Mouse (Mus musculus) fibroblast of lung, adult 2 months (primary cell): ENCODE data around the gene Kremen2.
"Not testable (repeated sequence)": the region's sequence is repeated elsewhere in the genome, so short reads cannot be mapped to it uniquely, and the experiment has no call there.

Experiments used
- DNase-seq: peaks from one replicate; pipeline ENCODE4 v3.0.0-alpha.2; 2011; ENCODE audit warnings: low read depth

Kremen2 gene

DNA sequence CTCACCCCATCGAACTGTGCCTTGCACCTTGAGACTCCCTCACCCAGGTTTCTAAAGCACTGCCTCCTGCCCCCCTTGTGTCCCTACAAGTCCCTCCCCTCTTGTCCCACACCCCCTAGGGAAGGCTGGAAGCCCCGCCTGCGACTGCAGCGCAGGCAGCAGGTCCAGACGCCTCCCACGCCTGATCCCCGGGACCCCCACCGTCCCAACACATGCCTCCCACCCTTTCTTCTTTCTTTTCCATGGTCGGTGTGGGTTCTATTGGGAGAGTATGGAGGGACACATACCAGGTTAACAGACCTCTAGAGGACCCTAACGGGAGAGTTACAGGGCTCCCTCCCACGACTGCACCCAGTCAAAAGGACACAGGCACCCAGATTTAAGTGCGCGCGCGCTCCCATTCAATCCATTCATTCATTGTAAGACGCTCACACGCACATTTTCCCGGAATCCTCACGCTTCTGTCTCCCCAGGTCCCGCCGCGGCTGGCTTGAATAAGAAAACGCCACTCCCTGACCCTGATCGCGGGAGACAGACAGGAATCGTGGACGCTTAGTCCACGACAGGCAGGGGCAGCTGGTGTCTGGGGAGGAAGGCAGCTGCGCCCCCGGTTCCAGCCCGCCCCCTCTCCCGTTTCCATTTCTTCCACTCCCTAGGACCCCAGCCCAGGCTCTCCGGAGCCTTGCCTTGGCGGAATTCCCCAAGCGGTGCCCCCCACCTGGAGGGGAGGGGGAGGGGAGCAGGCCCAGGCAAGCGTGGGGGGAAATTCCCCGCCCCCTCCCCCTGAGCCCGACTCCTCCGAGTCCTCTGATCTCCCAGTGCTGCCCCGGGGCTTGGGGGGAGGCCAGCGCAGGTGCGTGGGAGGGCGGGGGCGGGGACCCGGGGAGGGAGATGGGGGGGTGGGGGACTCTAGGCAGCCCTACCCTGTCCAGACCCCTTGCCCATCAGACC, at the start of gene Kremen2:
TSS of gene Kremen2 (minus strand) at position 533 of the 951 bp plus-strand sequence.
- DNase-seq = no peak

GRCm38 (mm10) chr17:23795323-23795722, 49.7 kb upstream of the Kremen2 start:
- DNase-seq = no peak

DNA sequence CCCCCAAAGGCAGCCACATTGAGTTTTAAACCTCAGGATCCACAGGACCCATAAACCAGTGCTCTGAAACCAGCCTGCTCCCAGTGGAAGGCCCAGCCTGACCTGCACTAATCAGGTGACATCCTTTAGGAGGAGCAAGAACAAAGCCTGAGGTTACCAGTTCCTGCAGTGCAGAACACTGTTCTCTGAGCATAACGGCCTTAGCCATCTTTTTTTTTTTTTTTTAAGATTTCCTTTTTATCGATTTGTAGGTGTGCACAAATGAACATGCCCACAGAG, 45.4 kb upstream of the Kremen2 start:
- DNase-seq = no peak

DNA sequence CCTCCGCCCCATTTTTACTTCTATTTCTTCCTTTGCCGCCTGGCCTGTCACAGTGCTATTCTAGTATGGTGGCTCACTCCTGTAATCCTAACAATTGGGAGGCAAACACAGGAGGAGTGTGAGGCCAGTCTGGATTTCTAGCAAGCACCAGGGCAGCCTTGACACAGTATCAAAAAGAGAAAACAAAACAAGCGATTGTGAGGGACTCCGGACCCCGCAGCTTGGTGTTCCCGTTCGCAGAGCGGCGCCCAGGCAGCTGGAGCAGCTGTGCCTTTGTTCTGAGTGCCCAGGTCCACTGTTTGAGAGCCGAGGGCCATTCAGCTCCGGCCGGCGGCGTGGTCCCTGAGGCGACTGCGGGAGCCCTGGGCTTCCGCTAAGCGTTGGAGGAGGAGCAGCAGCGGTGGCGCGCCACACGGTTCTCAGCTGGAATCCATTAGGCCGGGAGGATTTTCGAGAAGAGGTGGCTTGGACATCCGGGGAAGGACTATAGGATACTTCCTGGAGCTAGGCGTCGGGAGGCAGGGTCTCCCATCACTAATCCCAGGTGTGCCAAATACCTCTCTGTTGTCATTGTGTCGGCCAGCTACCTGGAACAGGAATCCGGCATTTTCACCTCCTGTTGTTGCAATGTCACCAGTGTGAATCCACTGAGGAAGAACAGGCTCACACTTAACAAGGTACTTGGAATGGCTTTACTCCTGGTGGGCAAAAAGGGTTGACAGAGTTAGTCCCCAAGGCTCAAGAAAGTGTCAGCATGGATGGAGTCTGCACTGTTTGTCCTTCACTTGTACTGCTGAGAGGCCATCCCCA, 44.8 kb upstream of the Kremen2 start, which contains the start of gene Srrm2:
TSS of gene Srrm2 (plus strand) at position 264 of the 810 bp plus-strand sequence.
- no peak for DNase-seq

GRCm38 (mm10) chr17:23789749-23790268, 44.2 kb upstream of the Kremen2 start:
- DNase-seq = no peak

DNA sequence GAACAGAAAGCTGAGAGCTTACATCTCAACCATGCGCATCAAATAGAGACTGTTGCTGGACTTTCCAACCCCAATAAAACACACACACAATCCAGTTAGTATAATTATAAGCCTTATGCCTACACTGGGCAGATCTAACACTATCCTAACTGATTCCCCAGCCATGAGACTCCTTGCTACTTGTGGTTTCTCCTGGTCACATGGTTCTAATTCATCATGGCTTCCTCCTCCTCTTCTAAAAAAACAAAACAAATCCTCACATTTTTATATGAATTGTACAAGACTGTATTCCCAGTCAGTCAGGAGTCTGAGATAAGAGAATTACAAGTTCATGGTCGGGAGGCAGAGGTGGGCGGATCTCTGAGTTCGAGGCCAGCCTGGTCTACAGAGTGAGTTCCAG, 43.3 kb upstream of the Kremen2 start:
- no peak for DNase-seq

GRCm38 (mm10) chr17:23786510-23786931, 40.9 kb upstream of the Kremen2 start:
- no peak for DNase-seq

DNA sequence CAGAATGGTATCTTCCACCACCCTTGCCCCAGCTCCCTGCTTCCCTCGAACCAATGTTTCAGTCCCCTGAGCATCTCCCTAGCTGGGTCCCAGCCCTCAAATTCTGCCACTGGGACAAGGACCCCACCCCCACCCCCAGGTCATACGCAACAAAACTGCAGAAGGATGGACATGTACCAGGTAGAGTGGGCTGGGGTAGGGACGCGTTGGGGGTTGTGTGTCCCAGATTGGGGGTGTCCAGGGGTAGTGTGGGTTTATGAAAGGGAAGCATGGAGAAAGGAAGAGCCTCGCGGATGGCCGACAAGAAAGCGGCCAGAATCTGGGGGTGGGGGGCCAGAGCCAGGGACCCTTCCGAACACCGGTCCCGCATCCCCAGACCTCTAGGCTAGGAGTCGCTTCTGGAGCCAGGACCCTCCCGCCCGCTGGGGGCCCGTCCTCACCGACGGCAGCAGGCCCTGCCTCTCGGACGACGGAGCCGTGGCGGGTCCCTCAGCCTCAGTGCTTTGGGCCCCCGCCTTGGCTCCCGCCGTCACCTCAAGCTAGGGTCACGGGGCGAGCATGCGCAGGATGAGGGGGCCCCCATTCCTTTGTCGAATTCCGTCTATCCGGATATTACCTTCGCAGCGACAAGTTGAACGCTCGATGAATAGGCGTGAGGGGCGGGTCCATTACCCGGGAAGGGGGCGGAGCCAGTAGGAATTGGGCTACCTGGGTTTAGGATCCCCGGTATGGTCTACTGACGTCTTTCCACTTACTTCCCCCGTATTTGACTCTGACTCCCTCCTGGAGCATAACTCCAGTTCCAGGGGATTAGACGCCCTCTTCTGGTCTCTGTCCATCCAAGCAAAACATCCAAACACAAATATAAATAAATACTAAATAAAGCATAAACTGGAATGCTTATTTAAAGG, 40.2 kb upstream of the Kremen2 start, which contains the start of gene Flywch2:
TSS of gene Flywch2 (minus strand) at position 521 of the 911 bp plus-strand sequence.
- DNase-seq = no peak

GRCm38 (mm10) chr17:23783352-23783751, 37.7 kb upstream of the Kremen2 start:
- DNase-seq = no peak

DNA sequence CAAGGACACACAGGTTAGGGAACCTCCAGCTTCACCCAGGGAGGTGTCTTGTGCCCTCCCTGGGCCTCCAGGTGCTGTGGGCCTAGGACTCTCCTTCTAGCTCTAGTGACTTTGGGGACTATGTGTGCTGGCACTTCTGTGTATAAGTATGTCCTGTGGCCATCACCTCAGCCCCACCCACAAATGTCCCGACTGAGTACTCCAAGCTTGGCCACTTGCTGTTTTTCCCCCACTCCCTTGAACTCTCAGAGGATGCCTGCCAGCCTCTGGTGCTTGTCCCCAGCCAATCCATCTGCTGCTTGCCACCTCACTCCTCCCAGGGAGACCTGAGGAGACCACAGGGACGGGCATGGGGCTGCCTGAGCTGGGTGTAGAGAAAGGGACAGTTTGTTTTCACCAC, 32.8 kb upstream of the Kremen2 start:
- no peak for DNase-seq

GRCm38 (mm10) chr17:23777141-23777540, 31.5 kb upstream of the Kremen2 start:
- DNase-seq = no peak

- no peak for DNase-seq
Observed at GRCm38 (mm10) chr17:23776216-23776615, 30.6 kb upstream of the Kremen2 start.

DNA sequence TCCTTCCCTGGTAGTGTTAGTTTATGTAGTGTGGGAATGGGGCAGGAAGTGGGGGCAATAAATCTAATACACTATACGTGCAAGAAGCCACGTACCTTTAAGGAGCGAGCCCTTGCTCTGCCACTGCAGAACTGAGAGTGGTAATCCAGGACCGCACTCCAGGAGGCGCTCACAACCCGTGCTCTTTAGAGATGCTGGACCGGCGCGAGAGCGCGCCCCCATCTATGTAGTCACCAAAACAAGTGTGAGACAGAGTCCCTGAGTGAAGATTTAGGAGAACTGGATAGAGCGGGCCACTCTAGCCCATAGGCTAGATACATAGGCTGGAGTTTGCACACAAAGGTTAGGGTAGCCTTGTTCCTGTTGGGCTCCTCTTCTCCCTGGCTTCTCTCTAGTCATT, 28.5 kb upstream of the Kremen2 start:
- peak; percentile 51 for DNase-seq

GRCm38 (mm10) chr17:23773676-23774075, 28.0 kb upstream of the Kremen2 start:
- DNase-seq = no peak

DNA sequence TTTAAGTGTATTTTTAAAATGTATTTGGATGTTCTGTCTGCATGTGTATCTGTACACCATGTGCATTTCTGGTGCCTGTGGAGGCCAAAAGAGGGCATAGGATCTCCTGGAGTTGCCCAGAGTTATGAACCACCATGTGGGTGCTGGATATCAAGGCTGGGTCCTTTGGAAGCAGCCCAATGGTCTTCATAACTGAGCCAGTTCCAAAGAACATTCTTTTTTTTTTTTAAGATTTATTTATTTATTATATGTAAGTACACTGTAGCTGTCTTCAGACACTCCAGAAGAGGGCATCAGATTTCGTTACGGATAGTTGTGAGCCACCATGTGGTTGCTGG, 26.6 kb upstream of the Kremen2 start:
- not testable (repeated sequence) for DNase-seq

DNA sequence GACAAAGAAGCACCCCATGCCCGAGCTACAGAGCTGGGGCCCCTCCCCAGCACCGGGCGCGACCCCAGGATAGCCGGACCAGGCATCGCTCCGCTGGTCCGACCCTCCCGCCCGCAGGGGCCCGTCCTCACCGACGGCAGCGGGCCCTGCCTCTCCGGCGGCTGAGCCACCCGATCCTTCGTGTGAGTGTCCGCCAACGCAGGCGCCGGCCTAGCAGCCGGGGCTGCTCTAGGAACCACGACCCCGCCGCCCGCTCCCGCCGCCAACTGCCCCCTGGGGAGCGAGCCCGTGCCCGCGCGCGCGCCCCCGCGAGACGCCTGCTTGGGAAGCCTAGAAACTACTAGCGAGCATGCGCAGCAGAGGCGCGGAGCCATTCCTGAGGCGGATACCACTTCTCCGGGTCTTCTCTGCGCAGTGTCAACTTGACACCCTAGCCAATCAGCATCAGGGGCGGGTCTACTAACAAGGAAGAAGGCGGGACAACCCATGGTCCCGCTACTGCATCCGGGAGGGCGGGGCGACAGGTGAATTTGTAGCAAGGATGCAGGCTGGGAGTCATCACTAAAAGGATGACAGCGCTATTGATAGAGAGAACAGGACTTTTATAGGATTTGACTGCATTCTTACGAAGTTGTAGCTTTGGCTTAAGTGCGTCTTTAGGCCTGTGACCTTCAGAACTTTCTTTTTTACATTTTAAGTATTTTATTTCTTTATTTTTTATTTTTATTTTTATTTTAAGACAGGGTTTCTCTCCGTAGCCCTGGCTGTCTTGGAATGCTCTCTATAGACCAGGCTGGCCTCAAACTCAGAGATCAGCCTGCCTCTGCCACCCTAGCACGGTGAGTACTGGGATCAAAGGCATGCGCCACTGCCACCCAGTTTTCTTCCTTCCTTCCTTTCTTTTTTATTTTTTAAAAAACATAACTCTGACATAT, 25.9 kb upstream of the Kremen2 start, which contains the start of gene Flywch1:
TSS of gene Flywch1 (minus strand) at position 319 of the 935 bp plus-strand sequence.
- peak; percentile 98 for DNase-seq

DNA sequence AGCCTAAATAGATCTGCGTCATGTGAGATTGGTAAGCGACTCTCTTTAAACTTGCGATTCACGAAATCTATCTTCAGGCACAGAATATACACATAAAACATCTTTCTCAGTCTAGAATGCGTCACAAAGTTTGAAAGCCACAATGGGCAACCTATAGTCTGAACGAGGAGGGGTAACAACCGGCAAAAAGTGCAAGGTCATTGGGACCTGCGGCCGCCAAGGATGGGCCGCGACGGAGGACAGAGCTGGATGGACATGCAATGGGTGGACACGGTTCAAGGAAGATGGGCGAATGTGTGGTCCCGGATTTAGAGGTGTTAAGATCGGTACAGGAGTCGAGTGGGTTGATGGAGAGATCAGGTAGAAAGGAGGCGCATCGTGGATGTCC, 25.3 kb upstream of the Kremen2 start:
- no peak for DNase-seq

GRCm38 (mm10) chr17:23770493-23770892, 24.9 kb upstream of the Kremen2 start:
- DNase-seq = no peak

DNA sequence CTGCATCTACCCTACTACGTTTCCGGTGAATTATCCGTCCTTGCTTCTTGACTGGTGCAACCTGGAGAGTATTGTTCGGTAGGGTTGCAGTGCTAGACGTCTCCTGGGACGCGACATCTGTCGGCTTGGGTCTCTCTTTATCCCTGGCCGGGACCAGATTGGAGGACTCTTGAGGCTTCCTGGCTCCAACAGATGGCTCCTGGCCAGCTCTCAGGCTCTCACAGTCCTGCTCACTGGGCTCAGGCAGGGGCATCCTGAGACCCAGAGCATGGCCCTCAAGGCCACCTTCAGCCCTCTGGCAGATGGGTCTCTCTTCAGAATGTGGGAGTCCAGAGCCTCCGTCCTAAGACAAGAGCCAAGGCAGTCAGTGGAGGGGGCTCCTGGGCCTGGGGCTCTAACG, 17.3 kb upstream of the Kremen2 start:
- no peak for DNase-seq

- no peak for DNase-seq
Observed at GRCm38 (mm10) chr17:23761155-23761554, 15.5 kb upstream of the Kremen2 start.

DNA sequence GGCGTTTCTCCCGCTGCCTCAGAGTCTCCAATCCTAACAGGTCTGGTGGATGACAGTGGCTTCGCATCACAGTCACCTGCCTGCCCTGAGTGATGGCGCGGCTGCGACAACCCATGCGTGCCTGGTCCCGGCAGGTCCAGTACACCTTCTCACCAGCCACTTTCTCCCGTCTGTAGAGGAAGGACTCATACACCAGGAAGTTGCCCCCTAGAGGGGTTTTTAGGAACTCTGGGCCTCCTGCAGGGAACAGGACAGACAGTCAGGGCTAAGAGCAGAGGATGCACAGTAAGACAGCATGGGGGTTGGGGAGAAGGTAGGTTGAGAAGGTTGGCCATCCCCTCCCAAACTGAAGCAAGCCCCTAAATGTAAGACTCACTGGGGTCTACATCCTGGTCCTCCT, 14.6 kb upstream of the Kremen2 start:
- DNase-seq = no peak
